Mouse (Mus musculus) layer of hippocampus, adult 6 months (tissue): ENCODE results near the gene Myo10. TPM values are rescaled to one million over a fixed set of nuclear protein-coding genes. Genes with fewer than 3 reads are reported as not detected.

Source experiments
- long read RNA-seq, 2 experiments: library from polyadenylated mRNA; unstranded; transcript quantifications; one replicate each; pipeline ENCODE4 v2.0.0; 2019 to 2020
- polyA plus RNA-seq: library from polyadenylated mRNA; unstranded; fragments of <200 nt; fragmentation: Nextera tagmentation; gene quantifications from 2 replicates; pipeline ENCODE4 v1.2.3, GENCODE M21; 2021

The Myo10 gene
- polyA plus RNA-seq, result 27.5 and 28.0 TPM in 2 replicates
- long read RNA-seq, experiment 1, transcript Myo10-209 (5 exons, 881 nt), result major isoform, 5 of 25 reads
- long read RNA-seq, experiment 1, partial matches to known transcripts, result 14 of 25 reads
- long read RNA-seq, experiment 1, other reads (novel, unspliced or antisense), result 5 of 25 reads
- long read RNA-seq, experiment 2, full-length matches to known transcripts, result 1 of 46 reads
- long read RNA-seq, experiment 2, partial matches to known transcripts, result 25 of 46 reads
- long read RNA-seq, experiment 2, other reads (novel, unspliced or antisense), result 20 of 46 reads

GRCm38 (mm10) chr15:25622200-25622866 is at the start of gene Myo10:
Gene Myo10 (plus strand): TSS chr15:25622525.

DNA sequence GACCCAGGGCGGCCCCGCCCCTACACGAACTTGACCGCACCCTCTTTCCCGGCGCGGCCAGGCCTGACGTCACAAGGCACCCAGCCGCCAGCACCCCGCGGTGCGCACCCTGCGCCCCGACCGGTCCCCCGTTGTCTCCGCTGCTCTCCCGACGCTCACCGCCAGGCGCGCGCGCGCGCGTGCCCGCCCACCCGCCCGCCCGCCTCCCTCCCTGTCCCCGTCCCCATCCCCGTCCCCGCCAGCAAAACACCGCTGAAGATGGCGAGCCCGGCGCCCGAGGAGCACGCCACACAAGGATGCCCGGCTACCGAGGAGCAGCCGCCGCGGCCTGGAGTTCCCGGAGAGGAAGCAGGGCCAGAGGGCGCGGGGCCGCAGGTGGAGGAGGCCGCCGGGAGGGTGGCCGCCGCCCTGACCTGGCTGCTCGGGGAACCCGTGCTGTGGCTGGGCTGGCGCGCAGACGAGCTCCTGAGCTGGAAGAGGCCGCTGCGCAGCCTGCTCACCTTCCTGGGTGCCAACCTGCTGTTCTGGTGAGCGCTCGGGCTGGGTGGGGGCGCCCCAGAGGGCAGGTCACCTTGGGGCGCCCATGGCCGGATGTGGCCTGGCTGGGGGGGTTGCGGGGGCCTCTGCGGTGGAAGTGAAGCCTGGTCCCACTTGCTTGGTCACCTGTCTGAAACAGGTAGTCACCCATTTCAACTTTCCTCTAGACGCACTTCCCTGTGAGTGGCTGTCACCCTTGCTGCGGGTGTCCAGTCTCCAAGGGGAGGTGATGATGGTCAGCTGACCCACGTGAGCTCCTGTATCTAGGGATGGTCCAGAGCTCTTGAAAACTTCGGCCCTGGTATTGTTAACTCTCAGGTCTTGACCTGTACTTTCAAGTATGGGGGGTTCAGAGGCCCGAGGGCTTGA is 221.0 kb downstream of the Myo10 start, which contains the start of gene Retreg1:
Gene Retreg1 (plus strand): TSS at position 95 of the 906 bp plus-strand sequence.

Other genes with a start within 250 kb of the Myo10 start
- 41.7 and 48.5 TPM in 2 replicates for gene Basp1, start 208.8 kb upstream of the Myo10 start, polyA plus RNA-seq
- gene Retreg1, start 220.7 kb downstream of the Myo10 start, polyA plus RNA-seq, result 13.1 and 14.4 TPM in 2 replicates